Mouse (Mus musculus) MEL (cell line): ENCODE measurements at regions not wholly inside any gene's neighbourhood (a gene's known extent, or its start where the extent isn't known, plus 50 kb on each side); places are given as distances from the start of the nearest gene placed in this dataset.

Experiments used
- CHD1 ChIP-seq: IDR thresholded peaks from 2 replicates; pipeline ENCODE4 v1.6.1; 2012; ENCODE audit warnings: low read depth, mild to moderate bottlenecking, inconsistent platforms, low read length, improper control_type of control experiment
- CTCF ChIP-seq, 3 experiments: IDR thresholded peaks in 2 of 3; conservative IDR thresholded peaks in 1 of 3; 2 replicates each; pipeline ENCODE4 v1.5.1; 2011 to 2012; ENCODE audit warnings: low read length in 3 of 3, low read depth in 2 of 3, mild to moderate bottlenecking in 2 of 3, improper control_type of control experiment in 1 of 3, inconsistent platforms in 1 of 3, mixed read lengths in 1 of 3, moderate library complexity in 1 of 3; ENCODE audit not compliant: control insufficient read depth in 1 of 3, insufficient read depth in 1 of 3, poor library complexity in 1 of 3, severe bottlenecking in 1 of 3
- GATA1 ChIP-seq: IDR thresholded peaks from 2 replicates; pipeline ENCODE4 v1.6.1; 2011; ENCODE audit warnings: low read depth, low read length, improper control_type of control experiment
- MAZ ChIP-seq: IDR thresholded peaks from 2 replicates; pipeline ENCODE4 v1.6.1; 2012; ENCODE audit warnings: low read depth, mild to moderate bottlenecking, inconsistent platforms, low read length, improper control_type of control experiment
- MEF2A ChIP-seq: IDR thresholded peaks from 2 replicates; pipeline ENCODE4 v1.6.1; 2014; ENCODE audit warnings: low read depth, mild to moderate bottlenecking, inconsistent platforms, low read length, improper control_type of control experiment; ENCODE audit not compliant: poor library complexity, insufficient replicate concordance, severe bottlenecking; ENCODE audit errors: extremely low read depth
- MXI1 ChIP-seq: IDR thresholded peaks from 2 replicates; pipeline ENCODE4 v1.6.1; 2011; ENCODE audit warnings: mild to moderate bottlenecking, low read depth, low read length, improper control_type of control experiment
- NELFE ChIP-seq: IDR thresholded peaks from 2 replicates; pipeline ENCODE4 v1.6.1; 2011; ENCODE audit warnings: low read depth, low read length, improper control_type of control experiment
- POLR2A ChIP-seq, 2 experiments: IDR thresholded peaks; 2 replicates each; pipeline ENCODE4 v1.6.1; 2011 to 2012; ENCODE audit warnings: low read length in 2 of 2, mild to moderate bottlenecking in 2 of 2, control low read depth in 1 of 2, improper control_type of control experiment in 1 of 2, low read depth in 1 of 2, moderate library complexity in 1 of 2; ENCODE audit not compliant: control insufficient read depth in 1 of 2, insufficient read depth in 1 of 2, poor library complexity in 1 of 2
- SIN3A ChIP-seq: IDR thresholded peaks from 2 replicates; pipeline ENCODE4 v1.6.1; 2012; ENCODE audit warnings: low read length, improper control_type of control experiment, inconsistent platforms
- ZC3H11A ChIP-seq: IDR thresholded peaks from 2 replicates; pipeline ENCODE4 v1.6.1; 2012; ENCODE audit warnings: low read depth, mild to moderate bottlenecking, inconsistent platforms, low read length, improper control_type of control experiment

GRCm38 (mm10) chr2:48601855-48602254 is 212.1 kb upstream of the Acvr2a start:
- TF ChIP-seq MXI1 (no peak), CTCF (IDR thresholded peaks at IDR 0.05 in 2 of 3, conservative IDR thresholded peaks at IDR 0.05 in 1 of 3; ENCODE audit: control insufficient read depth in 1 of 3, insufficient read depth in 1 of 3, low read depth in 2 of 3, low read length in 3 of 3, poor library complexity in 1 of 3, severe bottlenecking in 1 of 3) (no peak), GATA1 (no peak), ZC3H11A (no peak), POLR2A (IDR thresholded peaks at IDR 0.05; ENCODE audit: control insufficient read depth in 1 of 2, insufficient read depth in 1 of 2, low read depth in 1 of 2, low read length in 2 of 2, poor library complexity in 1 of 2) (no peak), MAZ (no peak), MEF2A (no peak), SIN3A (no peak), CHD1 (no peak), NELFE (no peak)
